Comparison of ENCODE assay signal across 16 mouse cellular contexts in the genomic region with DNA sequence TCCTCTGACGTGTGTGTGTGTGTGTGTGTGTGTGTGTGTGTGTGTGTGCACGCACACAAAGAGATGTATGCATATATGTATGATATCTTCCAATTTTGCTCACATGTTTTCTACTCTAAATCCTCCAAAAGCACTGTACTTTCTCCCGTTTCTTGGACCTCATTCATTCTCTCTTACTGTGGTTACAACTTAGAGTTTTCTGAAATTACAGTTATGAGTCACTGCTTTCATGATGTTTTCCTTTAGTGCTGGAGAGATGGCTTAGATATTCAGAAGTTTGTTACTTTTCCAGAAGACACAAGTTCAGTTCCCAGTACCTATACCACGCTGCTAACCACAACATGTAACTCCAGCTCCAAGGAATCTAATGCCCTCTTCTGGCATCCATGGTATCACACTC.
DNase-seq lines count a peak whose midpoint lies in the region.
"Had no signal": no experiment of that assay in that cellular context is flagged by ENCODE, and none has a peak within 500 bp of the region (broad histone marks: within the 10 kb centered on the region; RNA-seq: fewer than 3 reads in every experiment).

No protein-coding gene starts in this region.

- DNase-seq in 3T3-L1 (ENCODE audit: low read depth, low spot score) (peak; percentile 31), NIH3T3 (ENCODE audit: low read depth) (peak; percentile 31)
- peak; percentile 23 for DNase-seq in induced T-regulatory cell, adult 2 months (ENCODE audit: low read depth)
- no peak for DNase-seq in urinary bladder, postnatal 4 days (ENCODE audit: low spot score in 2 of 2)
- no peak for DNase-seq in cerebellum, postnatal 25 days
- no peak for DNase-seq in natural killer cell, adult 2 months (ENCODE audit: low spot score in 2 of 2)
- DNase-seq: adrenal gland, adult 8-10 months; adrenal gland, postnatal 14 days; adrenal gland, postnatal 36 days; cerebellum, adult 11-12 months; cerebellum, adult 2 months; cerebellum, adult 9-10 months; cerebellum, postnatal 10 days; cerebellum, postnatal 36 days; embryo, embryonic 11 days; forebrain, postnatal 0 days had no signal

Comparison
In these comparisons a context has a peak if more than half of its experiments do, and no peak if none do; other contexts are left out.
1. DNase-seq: peak in 3T3-L1 (single experiment), NIH3T3 (single experiment) and induced T-regulatory cell, adult 2 months (single experiment); none in urinary bladder, postnatal 4 days (0 of 2), cerebellum, postnatal 25 days (0 of 2) and natural killer cell, adult 2 months (0 of 2).